In the genomic region with DNA sequence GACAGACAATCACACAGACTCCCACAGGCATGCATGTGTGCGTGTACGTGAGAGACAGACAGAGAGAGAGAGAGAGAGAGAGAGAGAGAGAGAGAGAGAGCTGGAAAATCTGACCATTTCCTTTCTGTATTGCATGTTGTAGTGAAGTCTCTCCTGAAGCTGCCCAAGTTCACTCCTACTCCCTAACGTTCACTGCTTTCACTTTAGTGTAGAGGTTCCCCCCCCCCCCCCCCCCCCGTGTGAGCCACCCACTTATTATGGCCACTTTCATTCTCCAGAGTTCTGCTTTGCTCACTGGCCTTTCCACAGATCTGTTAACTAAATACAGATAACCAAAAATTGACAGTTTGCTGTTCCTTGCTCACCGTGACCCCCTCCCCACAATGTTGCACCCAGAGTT, we compare ENCODE assay signal across 7 mouse cellular contexts. TPM values are rescaled to one million over a fixed set of nuclear protein-coding genes. Genes with fewer than 3 reads are reported as not detected.
A peak's percentile ranks its signal among the peaks of the same experiment; 100 is the strongest.
DNase-seq lines count a peak whose midpoint lies in the region; ATAC-seq lines count a peak whose summit lies in the region.

No protein-coding gene starts in this region.

- peaks cover 13% of the 10 kb centered on the region for H3K36me3 ChIP-seq in heart, embryonic 10.5 days
- no peaks in the 10 kb centered on the region for H3K36me3 ChIP-seq in liver, embryonic 16.5 days (ENCODE audit: control insufficient read depth, insufficient read depth)

- WGBS in heart, embryonic 10.5 days, result 28% methylated on average over 5 of the region's 5 CpGs
- WGBS in liver, embryonic 16.5 days (ENCODE audit: insufficient replicate concordance), result 37% methylated on average over 4 of the region's 5 CpGs

- H3K9me3 ChIP-seq in heart, embryonic 10.5 days, result no peaks in the 10 kb centered on the region
- H3K9me3 ChIP-seq in liver, embryonic 16.5 days (replicated peaks; ENCODE audit: control insufficient read depth, low read length), result no peaks in the 10 kb centered on the region

- H3K9ac ChIP-seq in liver, embryonic 16.5 days (ENCODE audit: low read depth, low read length), result peak overlapping the region; percentile 54

- H3K27me3 ChIP-seq in heart, embryonic 10.5 days (ENCODE audit: insufficient read depth, poor library complexity, severe bottlenecking), result no peaks in the 10 kb centered on the region
- no peaks in the 10 kb centered on the region for H3K27me3 ChIP-seq in liver, embryonic 16.5 days (ENCODE audit: control insufficient read depth, insufficient read depth, low read depth, low read length)

- peaks cover 9% of the 10 kb centered on the region for H3K4me1 ChIP-seq in heart, embryonic 10.5 days
- H3K4me1 ChIP-seq in liver, embryonic 16.5 days (ENCODE audit: control insufficient read depth, low read depth, low read length), result peaks cover 17% of the 10 kb centered on the region

- peak overlapping the region; percentile 97; the same call in 1 of the 2 replicates for H3K27ac ChIP-seq in heart, embryonic 10.5 days
- peak overlapping the region; percentile 74 for H3K27ac ChIP-seq in liver, embryonic 16.5 days (ENCODE audit: low read length)

- ATAC-seq in liver, embryonic 16.5 days (ENCODE audit: low read depth), result no peak

- H3K4me3 ChIP-seq in heart, embryonic 10.5 days, result peak overlapping the region; percentile 92
- H3K4me3 ChIP-seq in liver, embryonic 16.5 days (ENCODE audit: low read depth, low read length), result peak overlapping the region; percentile 80

- peak; percentile 15 for DNase-seq in 3T3-L1 (ENCODE audit: low read depth, low spot score)
- peak; percentile 59 for DNase-seq in CD4-positive, CD25-positive, alpha-beta regulatory T cell, adult 2 months (ENCODE audit: low read depth, low spot score)
- DNase-seq in heart, embryonic 10.5 days (ENCODE audit: low spot score), result no peak
- DNase-seq in yolk sac, embryonic 10.5 days (ENCODE audit: low spot score), result no peak
- no peak for DNase-seq in layer of hippocampus, adult 11-12 months (ENCODE audit: low spot score)
- no peak for DNase-seq in right cerebral cortex, adult 18-20 months

- peak overlapping the region; percentile 68 for H3K4me2 ChIP-seq in liver, embryonic 16.5 days (ENCODE audit: low read depth, low read length)

RNA-seq across cellular contexts. Expression of gene Ubap1, which starts 1.0 kb away (rescaled TPM):
- 52.4 and 56.6 TPM in 2 replicates for polyA plus RNA-seq in heart, embryonic 10.5 days (2016; fragmentation: Nextera tagmentation; extraction: Ambion mirVana)
- polyA plus RNA-seq in liver, embryonic 16.5 days (2015; fragmentation: Nextera tagmentation; extraction: Ambion mirVana), result 32.8 and 36.8 TPM in 2 replicates

RNA-seq across cellular contexts. Expression of gene Dcaf12, which starts 33.1 kb away (rescaled TPM):
- 49.0 and 49.9 TPM in 2 replicates for polyA plus RNA-seq in heart, embryonic 10.5 days (2016; fragmentation: Nextera tagmentation; extraction: Ambion mirVana)
- polyA plus RNA-seq in liver, embryonic 16.5 days (2015; fragmentation: Nextera tagmentation; extraction: Ambion mirVana), result 79.7 and 87.8 TPM in 2 replicates

Comparison
In these comparisons a context has a peak if more than half of its experiments do, and no peak if none do; other contexts are left out.
1. DNase-seq: peak in 3T3-L1 (single experiment) and CD4-positive, CD25-positive, alpha-beta regulatory T cell, adult 2 months (single experiment); none in heart, embryonic 10.5 days (single experiment), yolk sac, embryonic 10.5 days (single experiment), layer of hippocampus, adult 11-12 months (single experiment) and right cerebral cortex, adult 18-20 months (single experiment).